Mouse (Mus musculus) ES-Bruce4 (cell line): Measurements from ENCODE around the gene Sdr42e1. TPM values are rescaled to one million over a fixed set of nuclear protein-coding genes. Genes with fewer than 3 reads are reported as not detected.

Experiments used
- H3K27ac ChIP-seq: 2 replicates; pipeline ENCODE4 v1.5.1; 2012; ENCODE audit warnings: low read length, inconsistent platforms; ENCODE audit not compliant: insufficient read depth
- H3K27me3 ChIP-seq: 2 replicates; pipeline ENCODE4 v1.6.1; 2012; ENCODE audit warnings: mild to moderate bottlenecking, low read length, inconsistent platforms; ENCODE audit not compliant: control insufficient read depth, poor library complexity, insufficient read depth, severe bottlenecking
- H3K36me3 ChIP-seq: 2 replicates; pipeline ENCODE4 v1.6.1; 2012; ENCODE audit warnings: inconsistent platforms, mild to moderate bottlenecking, low read length, moderate library complexity; ENCODE audit not compliant: control insufficient read depth, poor library complexity, insufficient read depth, severe bottlenecking
- H3K4me1 ChIP-seq: one replicate; pipeline ENCODE4 v1.8.1; 2011; ENCODE audit warnings: low read length; ENCODE audit not compliant: control insufficient read depth, insufficient read depth
- H3K4me3 ChIP-seq: 2 replicates; pipeline ENCODE4 v1.5.1; 2011; ENCODE audit warnings: low read depth, mild to moderate bottlenecking, low read length
- H3K9ac ChIP-seq: 2 replicates; pipeline ENCODE4 v1.6.1; 2012; ENCODE audit warnings: low read depth, mild to moderate bottlenecking, inconsistent platforms; ENCODE audit not compliant: poor library complexity, severe bottlenecking
- H3K9me3 ChIP-seq: replicated peaks from 2 replicates; pipeline ENCODE4 v1.6.1; 2012; ENCODE audit warnings: mild to moderate bottlenecking, low read length, inconsistent platforms; ENCODE audit not compliant: control insufficient read depth, poor library complexity, insufficient read depth, severe bottlenecking
- CTCF ChIP-seq: IDR thresholded peaks from one replicate; pipeline ENCODE4 v1.8.1; 2011; ENCODE audit warnings: low read depth, low read length
- EP300 ChIP-seq: IDR thresholded peaks from 2 replicates; pipeline ENCODE4 v1.6.1; 2011; ENCODE audit warnings: low read depth, low read length; ENCODE audit not compliant: insufficient read depth
- POLR2A ChIP-seq: IDR thresholded peaks from one replicate; pipeline ENCODE4 v1.8.1; 2011; ENCODE audit warnings: low read length; ENCODE audit not compliant: insufficient read depth
- polyA plus RNA-seq: library from polyadenylated mRNA; stranded (reverse); fragments of >200 nt; gene quantifications from 2 replicates; pipeline ENCODE4 v1.2.4, GENCODE M21; 2011; ENCODE audit warnings: low read depth; ENCODE audit not compliant: missing spikeins, insufficient read depth, insufficient read length

Sdr42e1 gene
- polyA plus RNA-seq, 1 experiment: 0.22 TPM

GRCm38 (mm10) chr8:117684504-117684903 lies 11.0 kb upstream of the Sdr42e1 start:
- H3K9ac ChIP-seq: no peak overlapping the region
- no peaks in the 10 kb centered on the region for H3K9me3 ChIP-seq
- no peak overlapping the region for H3K4me3 ChIP-seq
- no peaks in the 10 kb centered on the region for H3K36me3 ChIP-seq
- H3K27me3 ChIP-seq: 0 out of 2 replicates have a peak, but pooled peaks cover 2% of the 10 kb centered on the region
- TF ChIP-seq POLR2A (no peak), EP300 (no peak), CTCF (no peak)
- no peaks in the 10 kb centered on the region for H3K4me1 ChIP-seq
- no peak overlapping the region for H3K27ac ChIP-seq

- TF ChIP-seq EP300 (no peak), POLR2A (no peak), CTCF (no peak)
- Histone ChIP-seq H3K36me3 (no peaks in the 10 kb centered on the region), H3K4me1 (no peaks in the 10 kb centered on the region), H3K9ac (no peak overlapping the region), H3K27me3 (0 out of 2 replicates have a peak, but pooled peaks cover 2% of the 10 kb centered on the region), H3K4me3 (no peak overlapping the region), H3K27ac (no peak overlapping the region), H3K9me3 (no peaks in the 10 kb centered on the region)
These were observed 10.5 kb upstream of the Sdr42e1 start for GRCm38 (mm10) chr8:117683925-117684472.

- TF ChIP-seq POLR2A (no peak), CTCF (no peak), EP300 (no peak)
- no peaks in the 10 kb centered on the region for H3K27me3 ChIP-seq
- no peaks in the 10 kb centered on the region for H3K9me3 ChIP-seq
- H3K4me1 ChIP-seq: no peaks in the 10 kb centered on the region
- no peak overlapping the region for H3K4me3 ChIP-seq
- H3K9ac ChIP-seq: no peak overlapping the region
- no peaks in the 10 kb centered on the region for H3K36me3 ChIP-seq
- no peak overlapping the region for H3K27ac ChIP-seq
These were observed 5.2 kb upstream of the Sdr42e1 start for GRCm38 (mm10) chr8:117678650-117679049.

GRCm38 (mm10) chr8:117677011-117677410 lies 3.5 kb upstream of the Sdr42e1 start:
- TF ChIP-seq EP300 (no peak), CTCF (no peak), POLR2A (no peak)
- no peaks in the 10 kb centered on the region for H3K27me3 ChIP-seq

GRCm38 (mm10) chr8:117676460-117676859 lies 3.0 kb upstream of the Sdr42e1 start:
- Histone ChIP-seq H3K4me3 (no peak overlapping the region), H3K27ac (no peak overlapping the region), H3K9ac (no peak overlapping the region), H3K36me3 (no peaks in the 10 kb centered on the region), H3K27me3 (no peaks in the 10 kb centered on the region), H3K4me1 (no peaks in the 10 kb centered on the region), H3K9me3 (no peaks in the 10 kb centered on the region)
- TF ChIP-seq CTCF (no peak), POLR2A (no peak), EP300 (no peak)

More at GRCm38 (mm10) chr8:117677011-117677410, 3.5 kb upstream of the Sdr42e1 start:
- no peaks in the 10 kb centered on the region for H3K36me3 ChIP-seq
- no peak overlapping the region for H3K4me3 ChIP-seq
- no peaks in the 10 kb centered on the region for H3K4me1 ChIP-seq
- H3K27ac ChIP-seq: no peak overlapping the region
- H3K9ac ChIP-seq: no peak overlapping the region
- no peaks in the 10 kb centered on the region for H3K9me3 ChIP-seq

- H3K4me3 ChIP-seq: no peak overlapping the region
- no peaks in the 10 kb centered on the region for H3K27me3 ChIP-seq
- H3K4me1 ChIP-seq: no peaks in the 10 kb centered on the region
- TF ChIP-seq POLR2A: no peak
- H3K27ac ChIP-seq: no peak overlapping the region
- no peak overlapping the region for H3K9ac ChIP-seq
- no peaks in the 10 kb centered on the region for H3K9me3 ChIP-seq
- no peaks in the 10 kb centered on the region for H3K36me3 ChIP-seq
These were observed 1.7 kb upstream of the Sdr42e1 start for GRCm38 (mm10) chr8:117675171-117675570.
